In the genomic region with DNA sequence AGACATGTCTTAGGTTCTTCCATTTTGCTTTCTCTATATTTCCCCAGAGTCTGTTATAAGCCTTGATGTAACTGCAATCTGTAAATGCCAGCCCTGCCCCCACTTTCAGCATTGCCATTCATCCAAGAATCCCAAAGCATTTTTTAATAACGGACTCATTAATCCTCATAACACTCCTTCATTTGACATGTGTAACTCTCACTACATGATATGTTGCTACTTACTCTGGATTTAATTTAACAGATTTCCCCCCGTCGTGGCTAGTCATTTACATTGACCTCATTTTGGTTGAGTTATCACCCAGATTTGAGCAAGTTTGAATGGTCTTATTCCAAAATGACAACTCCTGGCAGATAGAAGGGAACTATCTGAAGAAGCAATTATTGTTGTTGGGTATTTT, we compare ENCODE assay signal across 15 mouse cellular contexts.
"Had no signal": no experiment of that assay in that cellular context is flagged by ENCODE, and none has a peak within 500 bp of the region (broad histone marks: within the 10 kb centered on the region; RNA-seq: fewer than 3 reads in every experiment).

No protein-coding gene starts in this region.

- DNase-seq: right cerebral cortex, adult 18-20 months; right cerebral cortex, postnatal 14 days; right cerebral cortex, postnatal 25 days; right cerebral cortex, postnatal 4 days; spleen, adult 18-20 months; thymus, adult 18-20 months; thymus, adult 2 months; thymus, postnatal 14 days; thymus, postnatal 25 days; thymus, postnatal 36 days; thymus, postnatal 4 days had no signal

- H3K4me3 ChIP-seq: neural tube, embryonic 12.5 days; neural tube, embryonic 13.5 days; neural tube, embryonic 15.5 days; stomach, embryonic 15.5 days had no signal
